In the genomic region with DNA sequence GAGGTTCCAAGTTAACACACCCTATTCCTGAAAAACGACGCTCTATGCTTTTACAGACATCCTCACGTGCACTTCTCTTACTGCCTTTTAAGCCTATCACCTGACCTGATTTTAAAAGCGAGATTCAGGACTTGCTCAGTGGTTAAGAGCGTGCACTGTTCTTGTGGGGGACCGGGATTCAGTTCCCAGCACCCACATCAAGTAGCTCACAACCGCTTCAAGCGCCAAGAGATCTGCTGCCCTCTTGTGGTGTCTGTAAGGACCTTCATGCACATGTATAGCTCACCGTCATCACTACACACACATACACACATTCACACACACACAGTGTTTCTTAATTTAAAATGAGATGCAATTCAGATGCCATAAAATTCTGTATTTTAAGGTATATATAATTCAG, we compare ENCODE assay signal across 15 mouse cellular contexts.
"Had no signal": no experiment of that assay in that cellular context is flagged by ENCODE, and none has a peak within 500 bp of the region (broad histone marks: within the 10 kb centered on the region; RNA-seq: fewer than 3 reads in every experiment).

No protein-coding gene starts in this region.

- H3K4me2 ChIP-seq: kidney, embryonic 15.5 days; limb, embryonic 15.5 days; liver, embryonic 15.5 days; lung, embryonic 14.5 days; neural tube, embryonic 15.5 days; stomach, embryonic 15.5 days had no signal

- H3K4me1 ChIP-seq: kidney, embryonic 15.5 days; liver, embryonic 15.5 days; midbrain, embryonic 10.5 days; neural tube, embryonic 15.5 days; stomach, embryonic 15.5 days had no signal

- DNase-seq: kidney, postnatal 14 days; layer of hippocampus, postnatal 36 days; lung, embryonic 14.5 days; lung, postnatal 10 days; lung, postnatal 4 days; midbrain, embryonic 14.5 days; right cerebral cortex, postnatal 14 days; thymus, postnatal 4 days had no signal

- H3K9me3 ChIP-seq: limb, embryonic 15.5 days; liver, embryonic 15.5 days; neural tube, embryonic 15.5 days; stomach, embryonic 15.5 days had no signal

- H3K36me3 ChIP-seq: kidney, embryonic 15.5 days; limb, embryonic 15.5 days; liver, embryonic 15.5 days; midbrain, embryonic 10.5 days; neural tube, embryonic 15.5 days; stomach, embryonic 15.5 days had no signal

- H3K4me3 ChIP-seq: kidney, embryonic 15.5 days; limb, embryonic 15.5 days; liver, embryonic 15.5 days; midbrain, embryonic 10.5 days; myocyte; neural tube, embryonic 15.5 days; stomach, embryonic 15.5 days had no signal

- H3K27ac ChIP-seq: kidney, embryonic 15.5 days; limb, embryonic 15.5 days; liver, embryonic 15.5 days; midbrain, embryonic 10.5 days; neural tube, embryonic 15.5 days; stomach, embryonic 15.5 days had no signal

- H3K27me3 ChIP-seq: kidney, embryonic 15.5 days; limb, embryonic 15.5 days; liver, embryonic 15.5 days; neural tube, embryonic 15.5 days; stomach, embryonic 15.5 days had no signal

- H3K9ac ChIP-seq: kidney, embryonic 15.5 days; limb, embryonic 15.5 days; liver, embryonic 15.5 days; lung, embryonic 14.5 days; neural tube, embryonic 15.5 days; stomach, embryonic 15.5 days had no signal
